Mouse (Mus musculus) small intestine, adult 2 months (tissue): ENCODE measurements around the gene Ephb6. TPM values are rescaled to one million over a fixed set of nuclear protein-coding genes. Genes with fewer than 3 reads are reported as not detected.
"Not testable (repeated sequence)": the region's sequence is repeated elsewhere in the genome, so short reads cannot be mapped to it uniquely, and the experiment has no call there.

ENCODE experiments used
- H3K27ac ChIP-seq: fragments of 200-500 bp; 2 replicates; pipeline ENCODE4 v1.5.1; 2012; ENCODE audit warnings: low read depth, low read length, control low read depth, inconsistent platforms; ENCODE audit not compliant: insufficient read depth
- H3K27me3 ChIP-seq: fragments of 200-500 bp; 2 replicates; pipeline ENCODE4 v1.6.1; 2012; ENCODE audit warnings: mild to moderate bottlenecking, moderate library complexity, low read length, inconsistent platforms; ENCODE audit not compliant: control insufficient read depth, insufficient read depth
- H3K36me3 ChIP-seq: fragments of 200-500 bp; 2 replicates; pipeline ENCODE4 v1.6.1; 2012; ENCODE audit warnings: mild to moderate bottlenecking, low read length, control low read depth, inconsistent platforms; ENCODE audit not compliant: control insufficient read depth, insufficient read depth
- H3K4me1 ChIP-seq: fragments of 200-500 bp; 2 replicates; pipeline ENCODE4 v1.6.1; 2012; ENCODE audit warnings: low read length, inconsistent platforms, mixed read lengths; ENCODE audit not compliant: control insufficient read depth, insufficient read depth, insufficient read length
- H3K4me3 ChIP-seq: fragments of 200-500 bp; 2 replicates; pipeline ENCODE4 v1.5.1; 2012; ENCODE audit warnings: low read depth, mild to moderate bottlenecking, control low read depth, inconsistent platforms, low read length, moderate library complexity
- CTCF ChIP-seq: fragments of 200-500 bp; IDR thresholded peaks from 2 replicates; pipeline ENCODE4 v1.5.1; 2012; ENCODE audit warnings: low read depth, mild to moderate bottlenecking, control low read depth, inconsistent platforms, low read length, moderate library complexity, mixed read lengths; ENCODE audit not compliant: insufficient replicate concordance, insufficient read length; ENCODE audit errors: extremely low read depth
- POLR2A ChIP-seq: fragments of 200-500 bp; IDR thresholded peaks from 2 replicates; pipeline ENCODE4 v1.6.1; 2012; ENCODE audit warnings: low read depth, mild to moderate bottlenecking, control low read depth, inconsistent platforms, low read length, moderate library complexity
- WGBS: fragments of 180-500 bp; shearing (Covaris S2); methylation state at CpG from one replicate; pipeline ENCODE4 v1.1.7; 2018; 5-methylcytosine and 5-hydroxymethylcytosine counted together
- polyA plus RNA-seq: library from polyadenylated mRNA; depleted of rRNA; stranded (reverse); fragments of >200 nt; gene quantifications from 2 replicates; pipeline ENCODE4 v1.2.3, GENCODE M21; 2012; rRNA removed

Ephb6 gene
- polyA plus RNA-seq: 1.6 and 2.1 TPM in 2 replicates

DNA sequence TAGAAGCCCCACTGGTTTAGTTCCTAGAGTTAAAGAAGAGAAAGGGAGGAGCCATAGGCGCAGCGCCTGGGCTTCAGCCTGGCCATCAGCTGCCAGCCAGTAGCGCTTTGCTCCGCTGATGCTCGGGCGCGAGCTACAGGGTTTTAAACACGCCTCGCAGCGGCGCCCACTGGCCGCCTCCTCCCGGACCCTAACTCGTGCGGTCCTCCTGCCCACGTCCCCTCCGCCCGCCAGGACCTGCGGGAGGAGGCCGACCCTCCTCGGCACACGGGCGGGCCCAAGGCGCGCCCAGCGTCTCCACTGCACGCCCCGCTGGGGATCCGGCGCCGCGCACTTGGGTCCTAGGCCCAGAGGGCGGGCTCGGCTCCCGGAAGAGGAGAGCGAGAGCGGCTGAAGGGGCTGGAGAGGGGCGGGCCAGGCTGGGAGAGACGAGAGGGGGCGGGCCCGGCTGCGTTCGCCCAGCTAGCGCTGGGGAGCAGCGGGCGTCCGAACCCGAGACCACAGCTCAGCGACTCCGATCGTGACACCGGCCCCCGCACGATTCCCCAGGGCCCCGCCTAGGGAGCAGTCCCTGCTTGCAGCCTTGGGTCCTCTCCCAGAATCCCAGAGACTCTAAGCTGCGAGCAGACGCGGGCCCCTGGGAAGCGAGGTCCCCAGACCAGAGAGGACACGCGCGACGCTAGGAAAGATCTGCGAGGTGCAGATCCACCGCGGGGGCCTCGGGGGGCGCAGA lies at the start of gene Ephb6:
Ephb6 (plus strand) TSS at position 422 of the 733 bp plus-strand sequence.
- H3K36me3 ChIP-seq: no peaks in the 10 kb centered on the region
- peak within 1 kb of the TSS; percentile 79 for H3K4me3 ChIP-seq
- WGBS: 1% methylated on average over 68 of the region's 68 CpGs
- H3K27me3 ChIP-seq: peaks cover 5% of the 10 kb centered on the region; the same call in 1 of the 2 replicates
- H3K4me1 ChIP-seq: peaks cover 4% of the 10 kb centered on the region
- no peak within 1 kb of the TSS for H3K27ac ChIP-seq
- TF ChIP-seq CTCF (no peak), POLR2A (no peak)

DNA sequence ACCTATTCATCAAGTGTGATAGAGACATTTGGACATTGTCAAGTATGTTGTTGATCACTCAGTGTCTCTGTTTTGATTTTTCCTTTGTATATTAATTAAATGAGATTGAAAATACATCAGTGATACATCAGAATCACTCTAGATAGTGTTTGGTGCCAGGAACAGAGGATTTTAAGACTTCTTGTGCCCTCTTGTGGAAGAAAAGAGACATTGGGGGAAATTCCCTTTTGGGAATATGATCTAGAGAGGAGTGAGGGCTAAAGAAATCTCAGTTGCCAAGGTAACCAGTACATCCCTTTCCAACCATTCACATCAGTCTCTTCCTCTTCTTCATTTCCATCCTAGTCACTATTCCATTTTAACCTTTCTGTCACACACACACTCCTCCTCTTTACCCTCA lies 48.9 kb upstream of the Ephb6 start:
- Histone ChIP-seq H3K27me3 (no peaks in the 10 kb centered on the region), H3K4me1 (no peaks in the 10 kb centered on the region), H3K4me3 (no peak overlapping the region), H3K36me3 (no peaks in the 10 kb centered on the region), H3K27ac (no peak overlapping the region)
- TF ChIP-seq POLR2A (no peak), CTCF (no peak)

DNA sequence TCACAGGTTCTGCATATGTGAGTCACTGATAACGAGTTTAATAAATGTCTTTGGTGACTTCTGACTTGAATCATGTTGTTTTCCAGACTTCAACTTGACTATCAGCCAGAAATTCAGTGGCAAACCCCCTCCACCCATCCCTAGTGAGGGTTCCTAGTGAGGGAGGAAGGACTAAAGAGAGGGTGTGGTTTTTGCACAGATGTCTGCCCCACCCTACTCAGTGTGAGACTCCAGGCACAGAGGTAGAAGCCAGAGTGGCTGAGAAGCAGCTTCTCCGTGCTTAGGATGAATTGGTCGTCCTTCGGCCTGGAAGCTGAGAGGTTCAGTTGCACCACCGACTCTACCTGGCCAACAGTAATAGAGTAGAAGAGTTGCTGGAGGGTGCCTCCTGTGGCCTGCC lies 47.8 kb upstream of the Ephb6 start:
- no peak overlapping the region for H3K4me3 ChIP-seq
- TF ChIP-seq CTCF (no peak), POLR2A (no peak)
- no peaks in the 10 kb centered on the region for H3K4me1 ChIP-seq
- 71% methylated on average over 5 of the region's 5 CpGs for WGBS
- H3K27ac ChIP-seq: no peak overlapping the region
- no peaks in the 10 kb centered on the region for H3K27me3 ChIP-seq
- H3K36me3 ChIP-seq: no peaks in the 10 kb centered on the region

DNA sequence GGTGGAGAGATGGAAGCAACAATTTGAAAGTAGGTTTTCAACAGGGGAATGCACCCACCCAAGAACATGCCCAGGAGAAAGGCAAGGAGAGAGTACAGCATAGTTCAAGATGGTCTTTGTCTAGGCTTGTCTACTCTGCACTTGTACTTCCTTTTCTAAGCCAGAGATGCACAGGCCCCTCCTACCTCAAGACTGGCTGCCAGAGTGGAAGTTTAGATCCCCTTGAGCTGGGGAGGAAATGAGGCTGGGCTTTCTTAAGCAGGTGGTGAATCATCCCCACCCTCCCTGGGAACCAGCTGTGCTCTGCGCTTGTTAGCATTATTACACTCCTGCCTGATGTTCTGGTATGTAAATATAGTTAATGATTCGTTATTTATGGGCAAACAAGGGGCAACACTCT lies 47.0 kb upstream of the Ephb6 start:
- H3K27me3 ChIP-seq: no peaks in the 10 kb centered on the region
- H3K4me1 ChIP-seq: no peaks in the 10 kb centered on the region
- no peaks in the 10 kb centered on the region for H3K36me3 ChIP-seq
- WGBS: 23% methylated on average over 2 of the region's 2 CpGs
- no peak overlapping the region for H3K27ac ChIP-seq
- no peak overlapping the region for H3K4me3 ChIP-seq
- TF ChIP-seq CTCF (no peak), POLR2A (no peak)

DNA sequence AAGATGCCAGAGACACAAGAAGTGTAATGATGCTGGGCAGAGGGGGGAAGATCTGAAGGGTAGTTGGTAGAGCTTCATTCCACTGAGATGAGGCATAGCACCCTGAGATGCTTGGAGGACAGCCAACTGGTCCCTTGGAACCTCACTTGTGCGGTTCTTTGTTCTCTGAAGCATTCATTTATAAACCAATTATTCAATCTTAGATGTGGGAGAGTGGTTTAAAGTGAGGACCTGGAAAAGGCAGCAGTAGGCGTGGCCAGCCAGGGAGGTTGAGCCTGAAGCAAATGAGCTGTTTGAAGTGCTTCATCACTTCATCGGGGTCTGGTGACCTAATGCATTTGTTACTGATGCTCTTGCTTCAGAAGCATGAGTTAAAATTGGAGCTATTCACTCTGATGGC lies 46.0 kb upstream of the Ephb6 start:
- Histone ChIP-seq H3K36me3 (no peaks in the 10 kb centered on the region), H3K4me1 (no peaks in the 10 kb centered on the region), H3K4me3 (no peak overlapping the region), H3K27me3 (no peaks in the 10 kb centered on the region), H3K27ac (no peak overlapping the region)
- 55% methylated on average over 3 of the region's 3 CpGs for WGBS
- no peak for TF ChIP-seq POLR2A
- TF ChIP-seq CTCF: no peak

DNA sequence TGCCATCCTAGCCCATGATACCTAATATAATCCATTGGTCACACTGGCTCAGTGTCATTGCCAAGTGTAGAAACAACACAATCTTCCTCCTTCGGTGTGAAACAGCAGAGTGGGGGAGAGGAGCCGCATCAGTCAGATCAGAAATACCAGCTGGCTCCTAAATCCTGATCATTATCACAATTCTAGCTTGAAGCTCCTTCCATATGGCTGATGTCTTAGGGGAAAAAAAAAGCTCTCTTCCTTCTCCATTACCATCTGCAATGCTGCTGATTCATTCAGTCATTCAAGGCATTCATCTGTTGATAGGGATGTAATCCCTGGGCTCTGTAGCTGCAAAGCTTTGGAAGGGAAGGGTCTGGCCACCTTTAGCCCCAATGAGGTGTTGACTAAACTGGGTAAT lies 45.0 kb upstream of the Ephb6 start:
- 70% methylated on average over 2 of the region's 2 CpGs for WGBS
- no peak for TF ChIP-seq CTCF
- Histone ChIP-seq H3K4me1 (no peaks in the 10 kb centered on the region), H3K4me3 (no peak overlapping the region), H3K27ac (no peak overlapping the region), H3K36me3 (no peaks in the 10 kb centered on the region), H3K27me3 (no peaks in the 10 kb centered on the region; the same call in 1 of the 2 replicates)

DNA sequence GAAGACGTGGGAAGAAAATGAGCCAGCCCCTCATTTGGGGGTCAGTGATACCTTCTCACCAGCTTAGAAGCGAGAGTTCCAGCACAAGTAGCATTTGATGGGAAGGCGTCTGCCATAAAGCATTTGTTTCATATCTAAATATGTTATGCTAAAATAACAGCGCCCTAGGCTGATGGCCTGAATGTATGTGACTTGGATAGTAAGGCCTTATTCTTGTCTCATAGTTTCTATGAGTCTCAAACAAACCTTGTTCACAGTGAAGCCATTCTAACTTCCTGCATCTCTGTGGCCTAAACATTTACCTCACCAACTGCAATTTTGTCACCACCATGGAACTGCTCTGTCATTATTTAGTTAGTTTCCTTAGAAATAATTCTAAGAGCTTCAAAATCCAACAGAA lies 42.7 kb upstream of the Ephb6 start:
- TF ChIP-seq POLR2A (no peak), CTCF (no peak)
- H3K4me3 ChIP-seq: no peak overlapping the region
- no peaks in the 10 kb centered on the region; the same call in 1 of the 2 replicates for H3K27me3 ChIP-seq
- H3K4me1 ChIP-seq: no peaks in the 10 kb centered on the region
- no peaks in the 10 kb centered on the region for H3K36me3 ChIP-seq
- no peak overlapping the region for H3K27ac ChIP-seq
- WGBS: 88% methylated on average over 4 of the region's 4 CpGs

DNA sequence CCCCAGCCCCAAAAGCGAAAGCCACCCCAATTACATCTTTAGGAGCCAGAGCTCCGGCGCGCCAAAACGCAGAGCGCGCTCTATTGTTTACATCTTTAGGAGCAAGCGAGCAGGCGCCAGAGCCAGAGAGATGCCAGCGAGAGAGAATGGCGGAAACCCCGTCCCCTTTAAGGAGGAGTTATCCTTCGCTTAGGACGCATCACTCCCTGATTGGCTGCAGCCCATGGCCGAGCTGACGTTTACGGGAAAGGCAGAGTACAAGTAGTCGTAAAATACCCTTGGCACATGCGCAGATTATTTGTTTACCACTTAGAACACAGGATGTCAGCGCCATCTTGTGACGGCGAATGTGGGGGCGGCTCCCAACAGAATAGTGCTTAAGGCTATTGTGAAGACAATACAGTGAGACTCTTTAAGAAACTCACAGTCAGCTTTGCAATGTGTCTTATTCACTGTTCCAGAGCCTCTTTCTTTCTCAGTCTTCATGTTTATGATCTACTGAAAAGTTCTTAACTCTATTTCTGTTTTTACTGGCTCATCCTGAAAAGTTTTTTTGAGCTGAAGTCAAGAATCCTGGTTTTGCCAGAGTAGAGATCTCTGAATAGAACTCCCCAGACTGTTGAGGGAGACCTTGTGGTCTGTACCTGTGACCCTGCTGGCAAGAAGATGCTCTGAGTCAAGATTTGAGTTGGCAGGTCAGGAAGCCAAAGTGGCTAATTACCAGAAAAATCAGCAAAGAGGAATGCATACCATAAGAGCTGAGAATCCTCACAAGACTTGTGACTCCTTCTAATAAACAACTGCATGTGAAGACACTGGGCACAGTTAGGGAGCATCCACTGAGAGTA lies 42.0 kb upstream of the Ephb6 start:
- not testable (repeated sequence) for H3K27ac ChIP-seq, H3K36me3 ChIP-seq, H3K4me1 ChIP-seq, H3K4me3 ChIP-seq, H3K27me3 ChIP-seq
- WGBS: 48% methylated on average over 5 of the region's 23 CpGs
